Mouse (Mus musculus) midbrain, postnatal 0 days (tissue): ENCODE measurements around the gene Mip. TPM values are rescaled to one million over a fixed set of nuclear protein-coding genes. Genes with fewer than 3 reads are reported as not detected.
"Not testable (repeated sequence)": the region's sequence is repeated elsewhere in the genome, so short reads cannot be mapped to it uniquely, and the experiment has no call there.

Experiments
- ATAC-seq: fragments of 200-750 bp; cut with Nextera tagmentation; 2 replicates; pipeline ENCODE4 v1.8.0; 2017; ENCODE audit warnings: moderate number of reproducible peaks, mild to moderate bottlenecking, moderate TSS enrichment, moderate library complexity; ENCODE audit not compliant: low FRiP score
- DNase-seq: peaks from one replicate; pipeline ENCODE4 v3.0.0-alpha.2; 2015; ENCODE audit warnings: low spot score
- H3K27ac ChIP-seq: fragments of 300-500 bp; sonication (generic); 2 replicates; pipeline ENCODE4 v1.5.1; 2014; ENCODE audit warnings: low read depth, mild to moderate bottlenecking, low read length, mixed read lengths
- H3K27me3 ChIP-seq: fragments of 300-500 bp; sonication (generic); 2 replicates; pipeline ENCODE4 v1.6.1; 2014; ENCODE audit warnings: low read length, control low read depth, mixed read lengths; ENCODE audit not compliant: insufficient read depth
- H3K36me3 ChIP-seq: fragments of 300-500 bp; sonication (generic); 2 replicates; pipeline ENCODE4 v1.6.1; 2014; ENCODE audit warnings: low read length, control low read depth, mixed read lengths; ENCODE audit not compliant: insufficient read depth
- H3K4me1 ChIP-seq: fragments of 300-500 bp; sonication (generic); 2 replicates; pipeline ENCODE4 v1.6.1; 2014; ENCODE audit warnings: mild to moderate bottlenecking, control low read depth, antibody characterized with exemption, low read length, mixed read lengths; ENCODE audit not compliant: insufficient read depth
- H3K4me2 ChIP-seq: fragments of 300-500 bp; sonication (generic); 2 replicates; pipeline ENCODE4 v1.6.1; 2014; ENCODE audit warnings: low read depth, mild to moderate bottlenecking, low read length, mixed read lengths; ENCODE audit not compliant: poor library complexity, severe bottlenecking
- H3K4me3 ChIP-seq: fragments of 300-500 bp; sonication (generic); 2 replicates; pipeline ENCODE4 v1.5.1; 2014; ENCODE audit warnings: low read depth, mild to moderate bottlenecking, low read length, moderate library complexity
- H3K9ac ChIP-seq: fragments of 300-500 bp; sonication (generic); replicated peaks from 2 replicates; pipeline ENCODE4 v1.6.1; 2014; ENCODE audit warnings: mild to moderate bottlenecking, low read length, moderate library complexity, mixed read lengths; ENCODE audit not compliant: poor library complexity, severe bottlenecking
- H3K9me3 ChIP-seq: fragments of 300-500 bp; sonication (generic); 2 replicates; pipeline ENCODE4 v1.6.1; 2016; ENCODE audit warnings: low read length, control low read depth
- CTCF ChIP-seq: IDR thresholded peaks from 2 replicates; pipeline ENCODE4 v1.5.1; 2016; ENCODE audit warnings: antibody characterized with exemption, mild to moderate bottlenecking
- WGBS: fragments of 180-500 bp; shearing (Covaris S2); extraction: QIAGEN DNeasy Blood & Tissue Kit; methylation state at CpG from one replicate; pipeline ENCODE4 v1.1.7; 2014; 5-methylcytosine and 5-hydroxymethylcytosine counted together
- polyA plus RNA-seq: library from polyadenylated mRNA; unstranded; fragments of >200 nt; fragmentation: Nextera tagmentation; extraction: Ambion mirVana; gene quantifications from 2 replicates; pipeline ENCODE4 v1.2.1, GENCODE M21; 2015
- total RNA-seq: library from RNA; depleted of rRNA; stranded (reverse); fragments of >200 nt; gene quantifications from 2 replicates; pipeline ENCODE4 v1.2.3, GENCODE M21; 2014

The Mip gene
- total and polyA plus RNA-seq, 2 experiments from 2014 or later: 0.22 TPM; not detected in 1

- no peaks in the 10 kb centered on the region for H3K27me3 ChIP-seq
- no peaks in the 10 kb centered on the region for H3K4me1 ChIP-seq
- no peak overlapping the region for H3K9ac ChIP-seq
- no peak for DNase-seq
- H3K4me2 ChIP-seq: no peak overlapping the region
- TF ChIP-seq CTCF: no peak
- no peak for ATAC-seq
- no peak overlapping the region for H3K4me3 ChIP-seq
- no peaks in the 10 kb centered on the region for H3K9me3 ChIP-seq
- no peaks in the 10 kb centered on the region for H3K36me3 ChIP-seq
- 91% methylated on average over 5 of the region's 5 CpGs for WGBS
- H3K27ac ChIP-seq: no peak overlapping the region
Measured at GRCm38 (mm10) chr10:128259946-128260345, 34.3 kb downstream of the Mip start.

- not testable (repeated sequence) for H3K36me3 ChIP-seq, ATAC-seq, H3K9ac ChIP-seq, H3K4me2 ChIP-seq, H3K27me3 ChIP-seq, H3K4me1 ChIP-seq, H3K27ac ChIP-seq, H3K9me3 ChIP-seq, H3K4me3 ChIP-seq, DNase-seq
- WGBS: 88% methylated on average over 7 of the region's 7 CpGs
Measured at GRCm38 (mm10) chr10:128260376-128260775, 34.7 kb downstream of the Mip start.

- Histone ChIP-seq H3K9me3 (no peaks in the 10 kb centered on the region), H3K4me2 (no peak overlapping the region), H3K27ac (no peak overlapping the region), H3K4me1 (no peaks in the 10 kb centered on the region), H3K9ac (no peak overlapping the region), H3K4me3 (no peak overlapping the region), H3K27me3 (no peaks in the 10 kb centered on the region), H3K36me3 (no peaks in the 10 kb centered on the region)
- no peak for ATAC-seq
- no peak for DNase-seq
- TF ChIP-seq CTCF: no peak
- 85% methylated on average over 22 of the region's 22 CpGs for WGBS
Measured at GRCm38 (mm10) chr10:128262300-128262699, 36.7 kb downstream of the Mip start.

GRCm38 (mm10) chr10:128263393-128264310, 38.0 kb downstream of the Mip start:
- no peaks in the 10 kb centered on the region for H3K36me3 ChIP-seq
- no peaks in the 10 kb centered on the region for H3K4me1 ChIP-seq
- 80% methylated on average over 6 of the region's 6 CpGs for WGBS
- no peak overlapping the region for H3K27ac ChIP-seq
- no peak for DNase-seq
- no peaks in the 10 kb centered on the region for H3K27me3 ChIP-seq
- ATAC-seq: no peak
- no peak for TF ChIP-seq CTCF
- H3K4me2 ChIP-seq: no peak overlapping the region
- H3K9me3 ChIP-seq: no peaks in the 10 kb centered on the region
- no peak overlapping the region for H3K4me3 ChIP-seq
- H3K9ac ChIP-seq: no peak overlapping the region

- Histone ChIP-seq H3K9me3 (no peaks in the 10 kb centered on the region), H3K4me1 (no peaks in the 10 kb centered on the region), H3K27me3 (no peaks in the 10 kb centered on the region), H3K4me2 (no peak within 1 kb of the TSS), H3K4me3 (no peak within 1 kb of the TSS; the same call in 1 of the 2 replicates), H3K36me3 (no peaks in the 10 kb centered on the region), H3K9ac (no peak within 1 kb of the TSS), H3K27ac (no peak within 1 kb of the TSS)
- ATAC-seq (no peak), DNase-seq (no peak)
- 84% methylated on average over 6 of the region's 6 CpGs for WGBS
- TF ChIP-seq CTCF: no peak
Measured at GRCm38 (mm10) chr10:128268371-128268770, 42.7 kb downstream of the Mip start, which contains the start of gene Apof. Apof (plus strand) TSS chr10:128268671.

- no peaks in the 10 kb centered on the region for H3K4me1 ChIP-seq
- H3K9ac ChIP-seq: no peak overlapping the region
- H3K27me3 ChIP-seq: no peaks in the 10 kb centered on the region
- WGBS: 93% methylated on average over 16 of the region's 16 CpGs
- H3K36me3 ChIP-seq: no peaks in the 10 kb centered on the region
- H3K4me2 ChIP-seq: peak overlapping the region; percentile 59; the same call in 1 of the 2 replicates
- peak overlapping the region; percentile 82; the same call in 1 of the 2 replicates for H3K4me3 ChIP-seq
- TF ChIP-seq CTCF: no peak
- no peak overlapping the region for H3K27ac ChIP-seq
- no peak for DNase-seq
- no peak for ATAC-seq
- no peaks in the 10 kb centered on the region for H3K9me3 ChIP-seq
Measured at GRCm38 (mm10) chr10:128269206-128269910, 43.7 kb downstream of the Mip start.
